Mouse (Mus musculus) liver, embryonic 14 days (tissue): ENCODE data around the gene 2900011O08Rik. TPM values are rescaled to one million over a fixed set of nuclear protein-coding genes. Genes with fewer than 3 reads are reported as not detected.

Experiments
- polyA plus RNA-seq: library from polyadenylated mRNA; depleted of rRNA; stranded (reverse); fragments of >200 nt; gene quantifications from 2 replicates; pipeline ENCODE4 v1.2.3, GENCODE M21; 2012; rRNA removed

Gene 2900011O08Rik
- polyA plus RNA-seq, result 0.07 and 0.08 TPM in 2 replicates

DNA sequence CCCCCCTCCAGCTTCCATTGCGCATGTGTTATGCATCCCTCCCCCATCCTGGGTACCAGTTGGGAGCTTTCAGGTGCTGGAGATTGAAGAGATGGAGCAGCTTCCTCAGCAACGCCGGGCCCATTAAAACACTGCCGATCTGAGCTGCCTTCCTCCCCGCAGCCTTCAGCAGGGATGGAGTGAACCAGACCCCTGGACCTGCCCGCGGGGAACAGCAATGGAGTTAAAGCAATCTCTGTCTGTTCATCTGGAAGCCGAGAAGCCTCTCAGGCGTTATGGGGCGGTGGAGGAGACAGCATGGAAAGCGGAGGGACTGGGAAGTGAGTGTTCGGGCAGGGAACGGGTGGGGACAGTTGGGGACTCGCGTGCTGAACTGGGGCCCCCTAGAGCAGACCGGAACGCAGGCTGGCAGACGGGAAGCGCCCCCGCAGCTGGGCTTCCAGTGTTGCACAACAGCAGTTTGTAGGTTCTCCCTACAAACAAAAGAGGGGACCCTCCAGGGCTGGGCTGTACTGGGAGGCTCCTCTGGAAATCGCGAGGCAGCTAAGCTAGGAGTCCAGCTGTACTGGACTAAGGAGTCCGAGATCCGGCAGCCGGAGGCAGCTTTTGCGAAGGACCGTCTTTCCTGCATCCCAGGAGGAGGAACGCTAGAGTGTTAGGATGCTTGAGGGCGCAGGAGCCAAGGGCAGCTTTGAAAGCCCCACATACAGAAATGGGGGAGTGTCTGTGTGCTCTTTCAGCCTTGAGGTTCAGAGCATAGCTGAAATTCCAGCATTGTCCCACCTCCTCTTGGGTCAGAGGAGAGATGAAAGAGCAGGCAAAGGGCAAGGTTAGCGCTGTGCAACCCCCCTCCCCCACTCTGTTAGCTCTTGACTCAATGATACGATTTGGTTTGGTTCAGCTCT lies at the start of gene 2900011O08Rik, which contains the start of gene Ifitm7:
Gene 2900011O08Rik, plus strand, starts transcription at position 31 of the 905 bp plus-strand sequence.
Gene Ifitm7, minus strand, starts transcription at position 315 of the 905 bp plus-strand sequence.

Other genes with a start within 250 kb of the 2900011O08Rik start
- gene Rrn3, start 205.9 kb upstream of the 2900011O08Rik start, polyA plus RNA-seq, result 6.9 and 9.1 TPM in 2 replicates
- gene Ntan1, start 167.8 kb upstream of the 2900011O08Rik start, polyA plus RNA-seq, result 16.2 and 18.8 TPM in 2 replicates
- 15.2 and 16.4 TPM in 2 replicates for gene Pdxdc1, start 83.5 kb upstream of the 2900011O08Rik start, polyA plus RNA-seq
- 0.64 and 0.70 TPM in 2 replicates for gene Mpv17l, start 83.4 kb upstream of the 2900011O08Rik start, polyA plus RNA-seq
- gene Ifitm7, start 284 bp downstream of the 2900011O08Rik start, polyA plus RNA-seq, result 0.17 and 0.18 TPM in 2 replicates
- gene Nde1, start 176.7 kb downstream of the 2900011O08Rik start, polyA plus RNA-seq, result 39.5 and 45.1 TPM in 2 replicates
- 5.4 and 5.8 TPM in 2 replicates for gene Marf1, start 176.7 kb downstream of the 2900011O08Rik start, polyA plus RNA-seq